Mouse (Mus musculus) bone marrow, adult 2 months (tissue): Measurements from ENCODE around the gene Foxn3. TPM values are rescaled to one million over a fixed set of nuclear protein-coding genes. Genes with fewer than 3 reads are reported as not detected.

Experiments used
- H3K27ac ChIP-seq: fragments of 200-500 bp; 2 replicates; pipeline ENCODE4 v1.5.1; 2012; ENCODE audit warnings: low read depth, mild to moderate bottlenecking, control low read depth, inconsistent platforms, low read length; ENCODE audit not compliant: control insufficient read depth, poor library complexity, insufficient read depth
- H3K4me1 ChIP-seq: fragments of 200-500 bp; 2 replicates; pipeline ENCODE4 v1.6.1; 2011; ENCODE audit warnings: low read length; ENCODE audit not compliant: control insufficient read depth, insufficient read depth
- H3K4me3 ChIP-seq: fragments of 200-500 bp; replicated peaks from 2 replicates; pipeline ENCODE3; 2011; ENCODE audit warnings: mild to moderate bottlenecking, low read depth, low read length, control low read depth; ENCODE audit not compliant: control insufficient read depth
- CTCF ChIP-seq: fragments of 200-500 bp; IDR thresholded peaks from 2 replicates; pipeline ENCODE4 v1.5.1; 2011; ENCODE audit warnings: low read length, control low read depth; ENCODE audit not compliant: control insufficient read depth, insufficient read depth
- POLR2A ChIP-seq: fragments of 200-500 bp; IDR thresholded peaks from 2 replicates; pipeline ENCODE4 v1.6.1; 2011; ENCODE audit warnings: low read depth, mild to moderate bottlenecking, control low read depth, low read length, borderline replicate concordance; ENCODE audit not compliant: control insufficient read depth
- WGBS: fragments of 180-500 bp; shearing (Covaris S2); methylation state at CpG from one replicate; pipeline ENCODE4 v1.1.7; 2018; 5-methylcytosine and 5-hydroxymethylcytosine counted together
- polyA plus RNA-seq: library from polyadenylated mRNA; stranded (reverse); fragments of >200 nt; gene quantifications from 2 replicates; pipeline ENCODE4 v1.2.4, GENCODE M21; 2011; ENCODE audit warnings: low replicate concordance; ENCODE audit not compliant: missing spikeins, insufficient read depth, insufficient read length

Gene Foxn3
- polyA plus RNA-seq, 1 experiment, result 23.7 TPM

- no peak overlapping the region for H3K27ac ChIP-seq
- TF ChIP-seq CTCF, result no peak
- TF ChIP-seq POLR2A, result no peak
- no peak overlapping the region for H3K4me3 ChIP-seq
- H3K4me1 ChIP-seq, result peaks cover 3% of the 10 kb centered on the region; the same call in 1 of the 2 replicates
- 89% methylated on average over 7 of the region's 7 CpGs for WGBS
Measured at GRCm38 (mm10) chr12:99266434-99266833, 296.9 kb downstream of the Foxn3 start.

DNA sequence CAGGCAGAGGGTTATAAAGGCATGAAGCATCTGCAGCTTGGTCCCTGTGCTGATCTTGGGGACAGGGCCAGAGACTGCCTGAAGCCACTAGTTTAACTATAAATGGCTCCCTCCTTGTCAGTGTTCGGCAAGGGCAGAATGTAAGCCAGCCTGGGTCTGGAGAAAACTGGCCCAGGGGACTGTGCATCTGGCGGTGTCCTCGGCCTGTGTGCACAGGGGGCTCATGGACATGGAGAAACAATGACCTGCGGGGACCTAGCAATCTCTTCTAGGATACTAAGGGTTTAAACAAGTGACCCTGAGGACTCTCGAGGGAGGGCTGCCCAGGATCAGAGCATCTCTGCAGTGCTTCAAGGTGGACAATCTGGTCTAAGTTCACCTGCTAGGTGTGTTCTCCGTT is 297.6 kb downstream of the Foxn3 start:
- no peak overlapping the region for H3K27ac ChIP-seq
- 85% methylated on average over 6 of the region's 6 CpGs for WGBS
- TF ChIP-seq CTCF, result no peak
- no peak for TF ChIP-seq POLR2A
- no peak overlapping the region for H3K4me3 ChIP-seq
- H3K4me1 ChIP-seq, result peaks cover 3% of the 10 kb centered on the region; the same call in 1 of the 2 replicates

- H3K27ac ChIP-seq, result no peak overlapping the region
- TF ChIP-seq CTCF, result no peak
- TF ChIP-seq POLR2A, result no peak
- H3K4me1 ChIP-seq, result peaks cover 3% of the 10 kb centered on the region; the same call in 1 of the 2 replicates
- no peak overlapping the region for H3K4me3 ChIP-seq
- 17% methylated on average over 7 of the region's 7 CpGs for WGBS
Measured at GRCm38 (mm10) chr12:99264386-99264785, 299.0 kb downstream of the Foxn3 start.

DNA sequence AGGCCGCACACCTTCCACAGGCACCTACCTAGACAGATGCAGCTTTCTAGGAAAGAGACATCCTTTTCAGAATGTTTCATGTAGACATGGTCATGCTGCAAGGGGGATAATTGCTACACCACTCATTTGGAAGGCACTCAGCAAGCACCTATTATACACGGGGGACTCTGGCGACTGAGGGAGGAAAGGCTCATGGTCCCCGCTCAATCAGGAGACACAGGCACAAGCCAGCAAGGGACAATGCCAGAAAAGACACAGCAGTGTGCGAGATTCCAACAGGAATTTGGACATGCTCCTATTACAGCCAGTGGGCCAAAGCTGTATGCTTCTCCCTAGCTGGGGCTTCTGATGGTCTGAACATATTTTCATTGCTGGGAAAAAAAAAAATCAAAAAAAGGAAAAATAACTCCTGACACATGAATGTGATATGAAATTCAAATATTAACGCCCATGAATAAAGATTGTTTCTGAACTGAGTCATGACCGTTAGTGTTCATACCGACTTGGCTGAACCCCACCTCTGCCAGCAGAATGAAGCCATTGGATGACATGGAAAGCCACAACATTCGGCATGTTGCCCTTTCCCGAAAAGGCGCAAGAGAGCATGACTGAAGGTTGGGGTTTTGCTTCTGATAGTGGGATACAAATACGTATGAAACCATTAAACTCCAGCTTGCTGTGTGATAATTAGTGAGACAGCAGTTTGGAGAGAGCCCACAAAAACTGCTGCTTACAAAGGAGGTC is 299.6 kb downstream of the Foxn3 start:
- Histone ChIP-seq H3K27ac (no peak overlapping the region), H3K4me3 (no peak overlapping the region), H3K4me1 (peaks cover 3% of the 10 kb centered on the region; the same call in 1 of the 2 replicates)
- 83% methylated on average over 12 of the region's 12 CpGs for WGBS
- TF ChIP-seq POLR2A (no peak), CTCF (no peak)

- 73% methylated on average over 1 of the region's 1 CpGs for WGBS
Measured at GRCm38 (mm10) chr12:99262840-99263239, 300.5 kb downstream of the Foxn3 start.

DNA sequence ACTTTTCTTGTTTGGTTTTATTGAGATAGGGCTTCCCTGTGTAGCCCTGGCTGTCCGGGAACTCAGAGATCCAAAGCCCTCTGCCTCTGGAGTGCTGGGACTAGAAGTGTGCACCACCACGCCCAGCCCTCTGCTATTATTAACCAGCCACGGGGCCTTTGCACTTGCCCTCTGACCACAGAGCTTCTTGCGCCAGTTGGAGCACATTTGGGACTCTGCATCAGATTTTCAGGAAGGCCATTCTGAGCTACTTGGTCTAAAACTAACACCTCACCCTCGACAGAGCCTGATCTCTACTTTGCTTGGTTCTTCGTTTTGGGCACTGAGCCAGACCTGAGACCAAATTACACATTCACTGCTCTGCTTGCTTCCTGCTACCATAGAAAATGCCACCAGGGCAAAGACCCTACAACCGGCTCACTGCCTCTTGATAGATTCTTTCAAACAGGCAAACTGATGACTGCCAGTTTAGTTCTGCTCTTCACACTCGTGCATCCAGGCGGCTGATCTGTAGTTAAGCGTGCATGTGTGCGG is 301.2 kb downstream of the Foxn3 start:
- WGBS, result 63% methylated on average over 11 of the region's 11 CpGs
- H3K4me3 ChIP-seq, result no peak overlapping the region
- H3K4me1 ChIP-seq, result peaks cover 3% of the 10 kb centered on the region; the same call in 1 of the 2 replicates
- no peak for TF ChIP-seq CTCF
- no peak overlapping the region for H3K27ac ChIP-seq

More at GRCm38 (mm10) chr12:99262840-99263239, 300.5 kb downstream of the Foxn3 start:
- no peak overlapping the region for H3K27ac ChIP-seq
- peaks cover 3% of the 10 kb centered on the region; the same call in 1 of the 2 replicates for H3K4me1 ChIP-seq
- no peak for TF ChIP-seq POLR2A
- TF ChIP-seq CTCF, result no peak
- H3K4me3 ChIP-seq, result no peak overlapping the region

- H3K4me3 ChIP-seq, result no peak overlapping the region
- no peak overlapping the region for H3K27ac ChIP-seq
- TF ChIP-seq CTCF (no peak), POLR2A (no peak)
- 69% methylated on average over 10 of the region's 10 CpGs for WGBS
- peaks cover 3% of the 10 kb centered on the region; the same call in 1 of the 2 replicates for H3K4me1 ChIP-seq
Measured at GRCm38 (mm10) chr12:99260171-99260570, 303.2 kb downstream of the Foxn3 start.

GRCm38 (mm10) chr12:99257570-99257969 is 305.8 kb downstream of the Foxn3 start:
- Histone ChIP-seq H3K4me1 (no peaks in the 10 kb centered on the region; the same call in 1 of the 2 replicates), H3K4me3 (no peak overlapping the region), H3K27ac (no peak overlapping the region)
- 63% methylated on average over 5 of the region's 5 CpGs for WGBS
- TF ChIP-seq CTCF (no peak), POLR2A (no peak)
